Mouse (Mus musculus) urinary bladder, postnatal 10 days (tissue): ENCODE results near the gene Prpf6.

ENCODE experiments used
- DNase-seq: peaks from one replicate; pipeline ENCODE4 v3.0.0; 2022; ENCODE audit warnings: low spot score

The Prpf6 gene

DNA sequence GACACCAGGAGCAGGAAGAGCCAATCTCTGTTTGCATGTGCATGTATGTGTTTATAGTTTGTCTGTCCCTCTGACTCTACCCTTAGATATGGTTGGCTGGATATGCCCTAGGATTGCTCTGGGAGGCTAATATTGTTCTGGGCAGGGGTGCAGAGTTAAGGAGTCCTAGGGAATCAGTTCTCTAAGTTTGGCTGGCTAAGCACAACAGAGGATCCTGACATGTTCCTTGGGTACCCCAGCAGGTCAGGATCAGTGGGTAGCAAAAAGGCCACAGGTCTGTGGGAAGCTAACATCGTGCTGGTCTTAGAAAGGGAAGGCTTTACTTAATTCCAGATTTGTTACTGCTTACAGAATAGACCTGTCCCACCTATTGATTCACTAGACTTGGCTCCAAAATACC, 12.0 kb upstream of the Prpf6 start:
- no peak for DNase-seq

GRCm38 (mm10) chr2:181580131-181580772, 11.4 kb upstream of the Prpf6 start:
- no peak for DNase-seq

DNA sequence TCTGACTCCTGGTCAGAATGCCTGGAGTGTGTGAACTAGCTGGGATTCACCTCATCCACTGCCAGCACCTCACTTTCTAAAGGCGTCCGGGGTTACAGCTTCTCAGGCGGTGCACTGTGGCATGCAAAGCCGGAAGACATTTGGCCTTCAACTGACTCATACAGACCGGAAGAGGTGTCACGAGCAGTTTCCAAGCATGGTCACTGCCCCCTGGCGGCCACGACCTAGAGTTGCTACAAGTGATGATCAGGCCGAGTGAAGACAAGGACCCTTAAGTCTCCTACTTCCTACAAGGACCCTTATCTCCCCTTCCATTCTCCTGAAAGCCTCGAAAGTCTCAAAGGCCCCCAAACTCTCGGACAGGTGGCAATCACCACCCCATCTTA, 10.7 kb upstream of the Prpf6 start:
- no peak for DNase-seq

GRCm38 (mm10) chr2:181581402-181582120, 10.1 kb upstream of the Prpf6 start:
- DNase-seq: no peak

DNA sequence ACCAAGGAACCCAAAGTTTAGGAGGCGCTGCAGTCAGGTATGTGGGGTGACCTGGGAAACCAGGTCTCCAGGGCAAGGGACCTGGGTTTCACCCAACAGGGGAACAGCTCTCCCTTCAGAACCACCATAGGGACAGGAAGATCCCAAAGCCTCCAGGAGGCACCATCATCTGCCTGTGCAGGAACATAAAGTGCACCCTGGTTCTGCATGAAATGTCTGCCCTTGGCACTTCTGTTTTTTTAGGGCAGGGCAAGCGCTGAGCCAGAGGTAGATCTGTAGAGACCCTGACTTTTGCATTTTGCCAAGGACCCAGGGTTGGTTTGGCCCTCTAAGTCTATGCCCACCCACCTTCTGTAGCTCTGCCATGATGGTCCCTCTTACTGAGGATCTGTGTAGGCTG, 9.3 kb upstream of the Prpf6 start:
- DNase-seq: no peak

- DNase-seq: no peak
These were observed 8.7 kb upstream of the Prpf6 start for GRCm38 (mm10) chr2:181582939-181583338.

- DNase-seq: no peak
These were observed 8.0 kb upstream of the Prpf6 start for GRCm38 (mm10) chr2:181583460-181584257.

DNA sequence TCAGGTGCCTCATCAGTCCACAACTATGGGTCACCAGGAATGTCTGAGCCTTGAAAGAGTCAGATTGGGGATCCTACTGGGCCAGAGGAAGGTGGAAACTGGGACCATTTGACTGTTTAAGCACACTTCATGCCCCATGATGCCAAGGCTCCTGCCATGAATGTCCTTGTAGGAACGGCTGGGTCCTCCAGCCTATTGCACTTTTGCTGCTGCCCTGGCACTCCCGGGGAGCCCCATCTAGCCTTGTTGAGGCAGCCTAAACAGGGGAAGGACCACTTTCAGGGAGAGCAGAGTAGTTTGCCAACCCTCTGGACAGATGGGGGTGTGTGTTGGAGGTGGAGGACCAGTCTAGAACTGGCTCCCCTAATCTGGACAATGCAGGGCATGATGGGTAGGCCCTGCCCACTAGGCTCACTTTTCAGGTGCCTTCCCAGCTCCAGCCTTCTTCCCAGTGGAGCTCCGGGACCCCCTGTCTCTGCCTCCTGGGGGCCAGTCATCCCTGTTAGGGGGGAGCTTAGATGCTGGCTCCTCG, 7.2 kb upstream of the Prpf6 start, which contains the start of gene Uckl1:
Gene Uckl1, minus strand, starts transcription at position 482 of the 532 bp plus-strand sequence.
- no peak for DNase-seq

- DNase-seq: no peak
These were observed 6.2 kb upstream of the Prpf6 start for GRCm38 (mm10) chr2:181585506-181585905.

DNA sequence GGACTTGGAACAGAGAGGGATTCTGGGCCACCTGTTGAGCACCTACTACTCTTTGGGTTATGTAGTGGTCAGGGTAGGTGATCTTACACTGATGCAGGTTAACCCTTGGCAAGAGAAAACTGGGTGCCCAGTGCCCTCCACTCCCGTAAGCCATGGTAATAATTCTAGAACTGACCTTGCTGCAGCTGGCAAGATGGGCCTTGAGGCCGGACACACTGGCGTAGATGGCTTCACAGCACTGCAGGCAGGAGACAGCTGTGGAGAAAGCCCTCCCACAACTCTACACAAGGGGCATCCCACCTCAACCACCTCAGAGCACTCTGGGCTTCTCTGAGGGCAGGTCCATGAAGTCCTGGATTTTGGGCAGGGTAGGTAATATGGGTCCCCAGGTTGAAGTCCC, 5.5 kb upstream of the Prpf6 start:
- DNase-seq: no peak

GRCm38 (mm10) chr2:181587796-181588195, 3.9 kb upstream of the Prpf6 start:
- DNase-seq: no peak

GRCm38 (mm10) chr2:181588229-181588780, 3.4 kb upstream of the Prpf6 start:
- DNase-seq: no peak

DNA sequence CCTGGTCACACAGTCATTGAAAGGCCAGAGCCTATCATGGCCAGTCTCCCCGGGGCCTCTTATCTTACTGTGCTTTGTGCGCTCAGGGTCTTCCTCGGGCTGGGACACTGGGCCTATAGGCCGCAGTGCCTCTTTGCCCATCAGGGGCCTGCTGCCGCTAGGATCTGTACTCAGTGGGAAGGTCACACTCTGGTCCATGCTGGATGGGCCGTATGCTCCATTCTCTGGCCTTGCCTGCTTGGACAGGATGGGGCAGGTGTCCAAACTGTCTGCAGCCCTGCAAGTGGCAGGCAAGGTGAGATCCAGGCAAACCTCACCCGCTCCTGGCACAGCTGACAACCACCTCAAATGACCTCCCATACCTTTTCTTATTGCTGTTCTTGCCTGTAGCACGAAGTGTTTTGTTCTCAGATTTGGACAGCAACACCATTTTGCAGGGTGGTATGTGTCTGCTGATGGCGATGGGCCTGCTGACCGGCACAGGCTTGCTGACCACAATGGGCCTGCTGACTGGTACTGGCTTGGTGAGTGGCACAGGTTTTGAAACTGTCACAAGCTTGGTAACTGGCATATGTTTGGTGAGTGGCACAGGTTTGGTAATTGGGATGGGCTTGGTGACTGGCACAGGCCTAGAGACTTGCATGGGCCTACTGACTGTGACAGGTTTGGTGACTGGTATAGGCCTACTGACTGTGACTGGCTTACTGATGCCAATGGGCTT, 2.5 kb upstream of the Prpf6 start:
- DNase-seq: no peak

GRCm38 (mm10) chr2:181589732-181590105, 1.9 kb upstream of the Prpf6 start:
- no peak for DNase-seq

GRCm38 (mm10) chr2:181590471-181590870, 1.2 kb upstream of the Prpf6 start:
- DNase-seq: no peak

GRCm38 (mm10) chr2:181592231-181593041, 768 bp downstream of the Prpf6 start, which contains the start of gene Zfp512b:
Gene Zfp512b (minus strand): TSS chr2:181592803.
- no peak for DNase-seq

DNA sequence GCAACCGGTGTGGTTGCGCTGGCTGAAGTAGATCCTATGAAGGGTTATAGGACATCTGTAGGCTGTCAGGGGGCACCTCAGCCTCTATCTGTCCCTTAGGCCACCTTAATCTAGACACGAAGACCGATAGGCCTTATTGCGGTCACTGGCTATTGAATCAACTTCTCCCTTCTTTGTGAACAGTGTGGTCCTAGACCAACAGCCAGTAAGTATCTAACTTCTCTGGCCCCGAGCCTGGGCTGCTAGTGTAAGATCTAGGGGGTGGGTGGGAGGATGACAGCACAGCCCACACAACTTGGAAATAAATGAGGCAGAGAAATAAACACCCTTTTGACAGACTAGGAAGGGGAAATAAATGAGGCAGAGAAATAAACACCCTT, 1.4 kb downstream of the Prpf6 start:
- DNase-seq: no peak

- no peak for DNase-seq
These were observed 2.3 kb downstream of the Prpf6 start for GRCm38 (mm10) chr2:181593937-181594336.

- no peak for DNase-seq
These were observed 3.5 kb downstream of the Prpf6 start for GRCm38 (mm10) chr2:181594946-181595696.
